Mouse (Mus musculus): ENCODE measurements at regions not wholly inside any gene's neighbourhood (a gene's known extent, or its start where the extent isn't known, plus 50 kb on each side); places are given as distances from the start of the nearest gene placed in this dataset.

- TF ChIP-seq ZNF384 (IDR thresholded peaks at IDR 0.05; ENCODE audit: low read depth, low read length) (no peak), CHD2 (IDR thresholded peaks at IDR 0.05; ENCODE audit: low read depth, low read length) (no peak), ZC3H11A (IDR thresholded peaks at IDR 0.05; ENCODE audit: borderline replicate concordance, low read depth, low read length) (no peak), MAFK (IDR thresholded peaks at IDR 0.05; ENCODE audit: insufficient read depth, low read depth, low read length) (no peak)
Measured at GRCm38 (mm10) chr4:105958331-105958730, 168.7 kb downstream of the Gm12728 start.
